Mouse (Mus musculus) midbrain, embryonic 16.5 days (tissue): Measurements from ENCODE around the gene Rap1gap2. TPM values are rescaled to one million over a fixed set of nuclear protein-coding genes. Genes with fewer than 3 reads are reported as not detected.
"Not testable (repeated sequence)": the region's sequence is repeated elsewhere in the genome, so short reads cannot be mapped to it uniquely, and the experiment has no call there.

ENCODE experiments used
- ATAC-seq: fragments of 200-750 bp; cut with Nextera tagmentation; 2 replicates; pipeline ENCODE4 v1.8.0; 2017; ENCODE audit warnings: moderate TSS enrichment
- H3K27ac ChIP-seq: fragments of 300-500 bp; sonication (generic); 2 replicates; pipeline ENCODE4 v1.5.1; 2014; ENCODE audit warnings: mild to moderate bottlenecking, low read length, mixed read lengths
- H3K27me3 ChIP-seq: fragments of 300-500 bp; sonication (generic); 2 replicates; pipeline ENCODE4 v1.6.1; 2014; ENCODE audit warnings: low read depth, low read length, mixed read lengths; ENCODE audit not compliant: control insufficient read depth, insufficient read depth
- H3K36me3 ChIP-seq: fragments of 300-500 bp; sonication (generic); 2 replicates; pipeline ENCODE4 v1.6.1; 2014; ENCODE audit warnings: mild to moderate bottlenecking, low read length, moderate library complexity, mixed read lengths; ENCODE audit not compliant: control insufficient read depth, insufficient read depth
- H3K4me1 ChIP-seq: fragments of 300-500 bp; sonication (generic); 2 replicates; pipeline ENCODE4 v1.6.1; 2014; ENCODE audit warnings: mild to moderate bottlenecking, low read length, mixed read lengths; ENCODE audit not compliant: control insufficient read depth, insufficient read depth
- H3K4me2 ChIP-seq: fragments of 300-500 bp; sonication (generic); 2 replicates; pipeline ENCODE4 v1.6.1; 2014; ENCODE audit warnings: mild to moderate bottlenecking, low read length, mixed read lengths
- H3K4me3 ChIP-seq: fragments of 300-500 bp; sonication (generic); 2 replicates; pipeline ENCODE4 v1.5.1; 2014; ENCODE audit warnings: low read depth, mild to moderate bottlenecking, low read length, moderate library complexity, mixed read lengths
- H3K9ac ChIP-seq: fragments of 300-500 bp; sonication (generic); 2 replicates; pipeline ENCODE4 v1.6.1; 2014; ENCODE audit warnings: low read depth, low read length, mixed read lengths
- H3K9me3 ChIP-seq: fragments of 300-500 bp; sonication (generic); replicated peaks from 2 replicates; pipeline ENCODE4 v1.6.1; 2014; ENCODE audit warnings: mild to moderate bottlenecking, low read length, mixed read lengths; ENCODE audit not compliant: control insufficient read depth, poor library complexity, severe bottlenecking
- WGBS: fragments of 180-500 bp; shearing (Covaris S2); extraction: QIAGEN DNeasy Blood & Tissue Kit; methylation state at CpG from one replicate; pipeline ENCODE4 v1.1.7; 2014; 5-methylcytosine and 5-hydroxymethylcytosine counted together
- polyA plus RNA-seq: library from polyadenylated mRNA; unstranded; fragments of >200 nt; fragmentation: Nextera tagmentation; extraction: Ambion mirVana; gene quantifications from 2 replicates; pipeline ENCODE4 v1.2.1, GENCODE M21; 2015

Gene Rap1gap2
- polyA plus RNA-seq, 1 experiment from 2014 or later = 17.1 TPM

DNA sequence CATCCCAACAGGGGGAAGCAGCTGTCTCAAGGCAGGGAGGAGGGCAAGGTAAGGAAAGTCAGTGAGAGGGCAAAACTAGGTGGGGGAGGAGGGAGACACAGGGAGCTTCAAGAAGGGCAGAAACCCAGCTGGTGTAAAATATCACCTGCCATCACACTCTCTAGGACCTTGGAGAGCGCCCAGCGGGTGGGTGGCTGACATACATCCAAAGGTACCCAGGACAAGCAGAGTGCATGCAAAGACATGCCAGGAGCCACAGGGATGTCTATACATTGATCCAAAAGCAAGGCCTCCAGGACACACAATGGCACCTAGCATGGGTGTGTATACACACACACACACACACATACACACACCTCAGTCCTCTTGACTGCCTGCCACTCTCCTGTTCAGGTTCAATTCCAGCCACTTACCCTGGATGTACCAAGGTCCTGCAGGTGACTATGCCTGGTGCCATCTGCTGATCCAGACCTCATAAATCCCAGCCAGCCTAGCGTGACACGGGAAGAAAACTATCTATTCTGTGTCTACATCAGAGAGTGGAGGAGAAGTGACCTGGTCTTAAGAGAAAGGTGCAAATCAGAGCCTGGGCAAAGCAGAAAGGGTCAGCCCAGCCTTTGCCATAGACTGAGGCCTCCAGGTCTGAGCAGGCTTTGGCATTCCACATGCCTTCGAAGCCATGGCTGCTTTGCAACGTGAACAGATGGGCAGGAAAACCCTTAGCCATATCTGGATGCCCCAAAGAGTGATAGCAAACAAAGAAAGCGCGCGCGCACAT lies 25.6 kb downstream of the Rap1gap2 start:
- H3K27me3 ChIP-seq = no peaks in the 10 kb centered on the region; the same call in 1 of the 2 replicates
- H3K36me3 ChIP-seq = no peaks in the 10 kb centered on the region
- no peak overlapping the region for H3K9ac ChIP-seq
- H3K4me2 ChIP-seq = no peak overlapping the region
- ATAC-seq = no peak
- H3K27ac ChIP-seq = no peak overlapping the region
- no peaks in the 10 kb centered on the region for H3K9me3 ChIP-seq
- no peak overlapping the region for H3K4me3 ChIP-seq
- WGBS = 65% methylated on average over 10 of the region's 10 CpGs
- peaks cover 17% of the 10 kb centered on the region; the same call in 1 of the 2 replicates for H3K4me1 ChIP-seq

DNA sequence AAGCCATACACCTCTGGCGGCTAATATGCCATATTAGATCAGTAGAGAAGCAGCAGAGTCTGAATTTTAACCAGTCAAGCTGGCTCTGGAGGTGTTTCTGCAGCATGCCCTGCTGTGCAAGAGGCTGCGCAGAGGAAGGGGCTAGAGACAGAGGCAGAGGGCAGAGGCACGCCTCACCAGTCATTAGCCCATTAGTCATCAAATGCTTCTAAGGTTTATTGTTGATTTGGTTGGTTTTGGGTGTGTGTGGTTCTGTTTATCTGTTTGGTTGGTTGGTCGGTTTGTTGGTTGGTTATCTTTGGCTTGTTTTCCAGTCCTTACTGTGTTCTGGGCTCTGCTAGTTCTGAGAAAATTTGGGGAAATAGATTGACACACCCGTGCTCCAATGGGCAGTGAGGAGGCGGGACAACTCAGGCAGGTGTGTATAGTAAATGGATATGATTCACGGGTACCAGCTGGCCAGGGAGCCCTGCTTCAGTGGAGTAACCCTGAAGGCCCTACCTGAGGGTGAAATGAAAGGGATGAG lies 26.8 kb downstream of the Rap1gap2 start:
- Histone ChIP-seq H3K4me1 (peaks cover 17% of the 10 kb centered on the region; the same call in 1 of the 2 replicates), H3K36me3 (no peaks in the 10 kb centered on the region), H3K9me3 (no peaks in the 10 kb centered on the region), H3K27me3 (no peaks in the 10 kb centered on the region), H3K4me3 (no peak overlapping the region), H3K4me2 (no peak overlapping the region), H3K27ac (no peak overlapping the region), H3K9ac (no peak overlapping the region)
- 70% methylated on average over 7 of the region's 7 CpGs for WGBS
- ATAC-seq = no peak

DNA sequence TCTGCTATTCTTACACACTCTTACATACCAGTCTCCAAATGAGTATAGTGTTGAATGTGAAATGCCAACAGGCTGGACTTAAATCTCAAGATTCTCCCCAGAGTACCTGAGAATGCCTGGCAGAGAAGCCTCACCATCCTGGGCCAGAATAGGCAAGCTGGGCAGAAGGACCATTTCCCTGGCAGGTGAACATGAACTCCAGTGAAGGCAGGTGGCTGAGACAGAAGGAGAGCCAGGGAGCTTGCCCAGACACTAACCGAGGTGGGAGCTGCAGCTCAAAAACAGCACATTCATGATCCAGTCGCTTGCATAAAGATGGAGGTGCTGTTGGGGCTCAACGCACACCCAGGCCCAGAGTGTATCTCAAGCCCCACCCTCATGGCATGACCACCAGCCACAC lies 28.3 kb downstream of the Rap1gap2 start:
- Histone ChIP-seq H3K27ac (no peak overlapping the region), H3K4me3 (no peak overlapping the region), H3K4me1 (0 out of 2 replicates have a peak, but pooled peaks cover 5% of the 10 kb centered on the region), H3K9me3 (no peaks in the 10 kb centered on the region), H3K36me3 (no peaks in the 10 kb centered on the region), H3K4me2 (no peak overlapping the region), H3K9ac (no peak overlapping the region), H3K27me3 (no peaks in the 10 kb centered on the region)
- WGBS = 79% methylated on average over 3 of the region's 3 CpGs
- ATAC-seq = no peak

DNA sequence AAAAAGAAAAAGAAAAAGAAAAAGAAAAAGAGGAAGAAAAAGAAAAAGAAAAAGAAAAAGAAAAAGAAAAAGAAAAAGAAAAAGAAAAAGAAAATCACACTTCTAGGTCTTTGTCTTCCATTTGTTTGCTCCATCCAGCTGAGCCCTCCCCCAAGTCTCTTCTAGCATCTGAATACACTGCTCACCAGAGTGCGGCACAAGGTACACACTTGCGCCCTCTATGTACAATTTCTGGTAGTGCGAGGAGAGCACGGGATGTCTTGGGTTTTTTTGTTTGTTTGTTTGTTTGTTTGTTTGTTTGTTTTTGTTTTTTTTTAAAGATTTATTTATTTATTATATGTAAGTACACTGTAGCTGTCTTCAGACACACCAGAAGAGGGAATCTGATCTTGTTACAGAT lies 29.4 kb downstream of the Rap1gap2 start:
- not testable (repeated sequence) for H3K27me3 ChIP-seq, H3K9me3 ChIP-seq, H3K4me3 ChIP-seq, ATAC-seq, H3K36me3 ChIP-seq, H3K27ac ChIP-seq, H3K4me2 ChIP-seq, H3K4me1 ChIP-seq, H3K9ac ChIP-seq
- 58% methylated on average over 4 of the region's 4 CpGs for WGBS

DNA sequence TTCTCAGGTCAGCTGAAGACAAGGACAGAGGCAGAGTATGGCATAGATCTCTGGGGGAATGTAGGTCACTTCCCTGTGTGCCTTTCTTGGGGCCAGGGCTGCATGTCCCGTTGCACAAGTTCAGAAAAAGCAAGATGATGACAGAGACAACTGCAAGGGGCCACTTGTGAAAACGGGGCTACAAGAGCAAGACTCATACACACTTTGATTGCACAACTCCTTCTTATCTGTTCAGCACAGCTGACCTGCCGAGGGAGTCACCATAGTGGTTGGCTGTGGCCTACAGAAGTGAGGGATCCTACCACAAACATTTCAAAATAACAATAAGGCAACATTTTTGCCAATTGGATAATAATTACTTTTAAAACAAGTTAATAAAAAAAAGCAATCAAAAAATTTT lies 33.6 kb downstream of the Rap1gap2 start:
- no peak overlapping the region for H3K27ac ChIP-seq
- H3K4me2 ChIP-seq = no peak overlapping the region
- 73% methylated on average over 3 of the region's 3 CpGs for WGBS
- H3K4me3 ChIP-seq = no peak overlapping the region
- no peaks in the 10 kb centered on the region for H3K4me1 ChIP-seq
- H3K9ac ChIP-seq = no peak overlapping the region
- no peak for ATAC-seq
- no peaks in the 10 kb centered on the region for H3K36me3 ChIP-seq
- no peaks in the 10 kb centered on the region for H3K9me3 ChIP-seq
- no peaks in the 10 kb centered on the region for H3K27me3 ChIP-seq

DNA sequence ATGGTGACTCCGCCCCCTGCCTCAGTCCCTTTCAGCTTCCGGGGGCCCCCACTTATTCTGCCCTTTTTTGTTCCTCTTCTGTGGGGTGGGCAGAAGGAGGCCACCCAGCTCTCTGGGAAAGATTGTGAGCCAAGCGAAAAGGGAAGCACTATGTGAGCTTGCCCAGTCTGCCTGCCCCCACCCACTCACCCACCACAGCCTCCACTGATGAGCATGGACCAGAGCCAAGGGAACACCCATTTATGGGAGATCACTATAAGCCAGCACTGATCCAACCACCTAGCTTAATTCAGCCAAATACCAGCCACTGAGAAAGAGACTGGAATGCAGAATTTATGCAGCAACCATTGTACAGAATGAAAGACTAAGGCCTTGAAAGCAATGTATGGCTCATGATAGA lies 34.8 kb downstream of the Rap1gap2 start:
- ATAC-seq = no peak
- H3K4me1 ChIP-seq = no peaks in the 10 kb centered on the region
- no peaks in the 10 kb centered on the region for H3K36me3 ChIP-seq
- H3K4me2 ChIP-seq = no peak overlapping the region
- no peak overlapping the region for H3K4me3 ChIP-seq
- H3K27me3 ChIP-seq = no peaks in the 10 kb centered on the region
- WGBS = 77% methylated on average over 3 of the region's 3 CpGs
- no peak overlapping the region for H3K27ac ChIP-seq
- H3K9me3 ChIP-seq = no peaks in the 10 kb centered on the region
- H3K9ac ChIP-seq = no peak overlapping the region

DNA sequence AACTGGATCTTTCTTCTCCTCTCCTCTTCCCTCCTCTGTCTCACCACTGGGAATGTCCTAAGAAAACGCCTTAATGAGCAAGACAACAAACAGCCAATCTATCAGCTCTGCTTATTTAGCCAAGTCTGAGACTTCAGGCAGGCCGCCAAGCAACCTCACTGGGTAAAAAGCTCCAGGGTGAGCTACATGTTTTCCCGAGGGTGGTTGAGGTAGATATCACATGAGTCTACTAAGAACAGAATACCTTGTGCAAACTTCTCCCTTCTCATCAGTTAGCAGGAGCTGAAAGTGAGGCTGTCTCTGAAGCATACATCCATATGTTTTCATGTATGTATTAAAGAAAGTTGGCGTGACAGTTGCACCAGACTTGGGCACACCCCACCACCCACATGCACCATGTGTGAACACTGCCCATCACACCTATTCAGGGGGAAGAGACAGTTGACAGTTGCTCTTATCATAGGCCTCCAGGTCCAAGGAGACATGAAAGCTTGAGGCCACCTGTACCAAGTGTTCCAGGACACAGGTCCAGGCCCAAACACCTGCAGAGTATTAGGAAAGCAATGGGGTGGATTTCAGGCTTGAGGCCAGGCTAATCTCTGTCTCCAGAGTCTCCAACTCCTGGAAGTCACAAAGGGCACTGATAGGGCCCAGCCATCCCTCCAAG lies 35.8 kb downstream of the Rap1gap2 start:
- Histone ChIP-seq H3K9ac (no peak overlapping the region), H3K4me2 (no peak overlapping the region), H3K36me3 (no peaks in the 10 kb centered on the region), H3K4me3 (no peak overlapping the region), H3K4me1 (no peaks in the 10 kb centered on the region), H3K9me3 (no peaks in the 10 kb centered on the region), H3K27ac (no peak overlapping the region), H3K27me3 (no peaks in the 10 kb centered on the region)
- ATAC-seq = no peak
- WGBS = 76% methylated on average over 4 of the region's 4 CpGs

DNA sequence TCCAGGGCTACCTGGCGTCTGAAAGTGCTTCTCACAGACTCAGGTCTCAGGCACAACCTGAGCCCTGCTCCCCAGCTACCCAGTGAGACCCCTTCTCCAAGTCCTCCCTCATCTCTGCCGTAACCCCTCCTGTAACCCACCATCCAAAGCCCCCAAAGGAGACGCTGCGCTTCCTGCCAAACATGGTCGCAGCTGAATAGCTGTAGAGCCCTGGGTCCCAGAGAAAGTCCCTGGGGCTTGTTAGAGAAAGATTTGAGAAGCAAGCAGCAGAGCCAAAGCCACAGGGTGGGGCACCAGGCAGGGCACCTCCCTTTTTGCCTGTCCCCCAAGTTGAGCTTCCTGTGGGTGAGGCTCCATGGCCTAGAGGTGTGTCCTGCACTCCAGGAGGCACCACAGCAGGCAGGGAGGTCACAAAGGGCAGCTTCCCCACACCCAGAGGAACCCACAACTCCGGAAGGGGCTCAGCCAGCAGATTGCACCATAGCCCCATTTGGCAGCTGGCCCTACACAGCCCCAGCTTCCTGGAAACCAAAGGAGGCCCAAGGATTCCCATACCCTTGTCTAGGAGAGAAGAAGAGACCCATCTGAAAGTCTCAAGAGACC lies 38.2 kb downstream of the Rap1gap2 start:
- Histone ChIP-seq H3K4me1 (no peaks in the 10 kb centered on the region), H3K9me3 (no peaks in the 10 kb centered on the region), H3K27ac (no peak overlapping the region), H3K27me3 (no peaks in the 10 kb centered on the region), H3K4me3 (no peak overlapping the region), H3K9ac (no peak overlapping the region), H3K36me3 (no peaks in the 10 kb centered on the region), H3K4me2 (no peak overlapping the region)
- WGBS = 74% methylated on average over 6 of the region's 6 CpGs
- no peak for ATAC-seq

DNA sequence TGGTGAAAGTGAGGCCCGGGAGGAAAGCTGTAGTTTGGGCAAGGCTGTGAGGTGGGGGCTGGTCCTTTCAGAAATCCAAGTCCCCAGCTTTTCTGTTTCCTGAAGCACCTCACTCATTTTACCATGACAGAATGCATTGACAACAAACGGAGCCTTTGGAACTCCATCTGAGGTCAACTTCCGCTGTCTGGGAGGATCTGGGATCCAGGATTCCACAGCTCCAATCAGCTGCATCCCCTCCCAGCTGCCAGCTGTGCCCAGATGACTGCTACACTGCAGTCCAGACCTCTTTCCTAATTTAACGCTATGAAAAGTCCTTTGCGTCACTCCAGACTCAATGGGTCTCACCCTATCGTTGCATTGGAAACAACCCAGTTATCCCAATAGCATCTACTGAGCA lies 41.0 kb downstream of the Rap1gap2 start:
- H3K27ac ChIP-seq = no peak overlapping the region
- no peak overlapping the region for H3K9ac ChIP-seq
- H3K36me3 ChIP-seq = no peaks in the 10 kb centered on the region
- no peak overlapping the region for H3K4me2 ChIP-seq
- no peak overlapping the region for H3K4me3 ChIP-seq
- H3K27me3 ChIP-seq = no peaks in the 10 kb centered on the region
- no peak for ATAC-seq
- WGBS = 81% methylated on average over 6 of the region's 6 CpGs
- H3K4me1 ChIP-seq = no peaks in the 10 kb centered on the region
- no peaks in the 10 kb centered on the region for H3K9me3 ChIP-seq
